Mouse (Mus musculus): ENCODE measurements around the gene Hist3h2ba. TPM values are rescaled to one million over a fixed set of nuclear protein-coding genes. Genes with fewer than 3 reads are reported as not detected.

The Hist3h2ba gene
- 249 and 250 TPM in 2 replicates for polyA plus RNA-seq (2015; fragmentation: Nextera tagmentation; extraction: Ambion mirVana)

- Histone ChIP-seq H3K4me1 (ENCODE audit: control insufficient read depth, insufficient read depth, low read depth, low read length) (peaks cover 20% of the 10 kb centered on the region), H3K4me2 (ENCODE audit: low read length) (peak within 1 kb of the TSS; percentile 68), H3K27me3 (replicated peaks; ENCODE audit: control insufficient read depth, insufficient read depth, low read length) (no peaks in the 10 kb centered on the region), H3K36me3 (ENCODE audit: control insufficient read depth, insufficient read depth, low read length) (no peaks in the 10 kb centered on the region), H3K27ac (ENCODE audit: low read depth, low read length) (peak within 1 kb of the TSS; percentile 96), H3K9ac (ENCODE audit: low read depth, low read length) (peak within 1 kb of the TSS; percentile 80), H3K9me3 (ENCODE audit: control insufficient read depth, low read length) (no peaks in the 10 kb centered on the region), H3K4me3 (ENCODE audit: low read length) (peak within 1 kb of the TSS; percentile 57)
- ATAC-seq = peak; percentile 93
- 0% methylated on average over 45 of the region's 48 CpGs for WGBS
Observed at GRCm38 (mm10) chr11:58948542-58949479, at the start of gene Hist3h2ba. Hist3h2ba (plus strand) TSS chr11:58948920.

DNA sequence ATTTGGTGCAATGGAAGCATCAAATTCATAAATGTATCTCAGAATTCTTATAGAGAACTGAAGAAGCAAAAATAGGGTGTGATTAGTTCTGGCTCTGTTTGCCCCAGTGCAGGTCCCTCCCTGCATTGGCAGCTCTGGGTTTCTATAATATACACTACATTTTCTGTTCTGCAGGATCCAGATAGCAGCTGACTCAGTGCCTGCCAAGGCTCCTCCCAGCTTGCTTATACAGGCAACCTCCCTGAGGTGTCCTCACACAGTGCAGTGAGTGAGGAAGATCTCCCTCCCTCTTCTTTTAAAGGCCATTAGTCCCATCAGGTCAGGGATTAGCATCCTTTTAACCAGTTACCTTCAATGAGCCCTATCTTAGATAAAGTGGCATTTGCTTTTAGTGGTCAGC is 47.6 kb upstream of the Hist3h2ba start:
- no peak for ATAC-seq
- no peak overlapping the region for H3K27ac ChIP-seq (ENCODE audit: low read depth, low read length)
- no peak overlapping the region for H3K4me2 ChIP-seq (ENCODE audit: low read length)
- peaks cover 9% of the 10 kb centered on the region for H3K4me1 ChIP-seq (ENCODE audit: control insufficient read depth, insufficient read depth, low read depth, low read length)
- no peak overlapping the region for H3K9ac ChIP-seq (ENCODE audit: low read depth, low read length)
- H3K4me3 ChIP-seq (ENCODE audit: low read length) = no peak overlapping the region
- peaks cover 9% of the 10 kb centered on the region for H3K36me3 ChIP-seq (ENCODE audit: control insufficient read depth, insufficient read depth, low read length)
- H3K27me3 ChIP-seq (replicated peaks; ENCODE audit: control insufficient read depth, insufficient read depth, low read length) = no peaks in the 10 kb centered on the region
- H3K9me3 ChIP-seq (ENCODE audit: control insufficient read depth, low read length) = no peaks in the 10 kb centered on the region

DNA sequence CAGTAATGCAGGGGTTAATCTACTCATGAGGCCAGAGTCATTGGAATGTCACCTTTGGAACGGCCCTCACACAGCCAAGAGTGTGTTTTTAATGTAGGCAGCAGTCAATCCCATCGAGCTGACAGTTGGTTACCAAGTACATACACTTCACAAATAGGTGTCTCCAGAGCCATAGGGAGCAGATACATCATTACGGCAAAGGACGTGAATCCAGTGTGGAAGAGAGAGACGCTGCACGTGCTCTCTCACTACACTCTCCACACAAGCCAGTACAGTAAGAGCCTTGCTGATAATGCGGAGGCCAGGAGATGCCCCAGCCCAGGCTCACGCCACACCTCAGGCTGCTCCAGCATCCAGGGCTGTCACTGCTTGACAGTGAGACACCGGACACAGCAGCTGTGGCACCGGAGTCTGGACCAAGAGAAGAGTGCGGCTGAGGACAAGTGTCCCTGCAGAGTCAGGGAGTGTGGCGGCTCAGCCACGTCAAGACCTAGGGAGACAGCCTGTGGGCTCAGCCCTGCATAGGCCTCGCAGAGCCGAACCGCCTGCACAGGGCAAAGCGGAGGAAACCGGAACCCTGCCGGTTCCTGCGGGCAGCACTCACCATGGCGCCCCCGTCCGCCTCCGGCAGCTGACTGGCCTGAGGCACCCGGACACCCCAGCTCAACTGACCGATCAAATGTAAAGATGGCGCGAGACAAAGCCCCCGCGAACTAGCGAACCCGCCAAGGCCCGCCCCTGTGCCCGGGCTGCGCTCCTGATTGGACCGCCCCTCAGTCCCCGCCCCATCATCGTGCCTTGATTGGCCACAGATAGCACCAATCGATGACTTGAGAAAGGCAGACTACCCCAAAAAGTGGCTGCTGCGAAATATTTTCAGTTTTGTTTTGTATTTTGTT is 45.0 kb upstream of the Hist3h2ba start, which contains the start of gene Zfp39:
TSS of gene Zfp39 (minus strand) at position 715 of the 899 bp plus-strand sequence.
- Histone ChIP-seq H3K4me2 (ENCODE audit: low read length) (peak within 1 kb of the TSS; percentile 87), H3K9ac (ENCODE audit: low read depth, low read length) (peak within 1 kb of the TSS; percentile 87), H3K27ac (ENCODE audit: low read depth, low read length) (peak within 1 kb of the TSS; percentile 91), H3K9me3 (ENCODE audit: control insufficient read depth, low read length) (no peaks in the 10 kb centered on the region), H3K27me3 (replicated peaks; ENCODE audit: control insufficient read depth, insufficient read depth, low read length) (no peaks in the 10 kb centered on the region), H3K4me1 (ENCODE audit: control insufficient read depth, insufficient read depth, low read depth, low read length) (peaks cover 9% of the 10 kb centered on the region), H3K4me3 (ENCODE audit: low read length) (peak within 1 kb of the TSS; percentile 79), H3K36me3 (ENCODE audit: control insufficient read depth, insufficient read depth, low read length) (peaks cover 6% of the 10 kb centered on the region; the same call in 1 of the 2 replicates)
- WGBS = under 1% methylated on average over 39 of the region's 40 CpGs
- ATAC-seq = peak; percentile 99

GRCm38 (mm10) chr11:58904410-58904718 is 44.4 kb upstream of the Hist3h2ba start:
- 2% methylated on average over 8 of the region's 8 CpGs for WGBS
- Histone ChIP-seq H3K9me3 (ENCODE audit: control insufficient read depth, low read length) (no peaks in the 10 kb centered on the region), H3K4me3 (ENCODE audit: low read length) (peak overlapping the region; percentile 79), H3K27me3 (replicated peaks; ENCODE audit: control insufficient read depth, insufficient read depth, low read length) (no peaks in the 10 kb centered on the region), H3K27ac (ENCODE audit: low read depth, low read length) (peak overlapping the region; percentile 10; the same call in 1 of the 2 replicates), H3K4me1 (ENCODE audit: control insufficient read depth, insufficient read depth, low read depth, low read length) (peaks cover 9% of the 10 kb centered on the region), H3K4me2 (ENCODE audit: low read length) (peak overlapping the region; percentile 87), H3K36me3 (ENCODE audit: control insufficient read depth, insufficient read depth, low read length) (peaks cover 6% of the 10 kb centered on the region; the same call in 1 of the 2 replicates), H3K9ac (ENCODE audit: low read depth, low read length) (peak overlapping the region; percentile 42)
- ATAC-seq = peak; percentile 21

- H3K27me3 ChIP-seq (replicated peaks; ENCODE audit: control insufficient read depth, insufficient read depth, low read length) = no peaks in the 10 kb centered on the region
- H3K36me3 ChIP-seq (ENCODE audit: control insufficient read depth, insufficient read depth, low read length) = peaks cover 6% of the 10 kb centered on the region; the same call in 1 of the 2 replicates
- no peaks in the 10 kb centered on the region for H3K9me3 ChIP-seq (ENCODE audit: control insufficient read depth, low read length)
- H3K4me3 ChIP-seq (ENCODE audit: low read length) = no peak overlapping the region
- no peak overlapping the region for H3K27ac ChIP-seq (ENCODE audit: low read depth, low read length)
- H3K9ac ChIP-seq (ENCODE audit: low read depth, low read length) = no peak overlapping the region
- H3K4me2 ChIP-seq (ENCODE audit: low read length) = peak overlapping the region; percentile 87
- ATAC-seq = no peak
- 52% methylated on average over 6 of the region's 6 CpGs for WGBS
- H3K4me1 ChIP-seq (ENCODE audit: control insufficient read depth, insufficient read depth, low read depth, low read length) = peaks cover 9% of the 10 kb centered on the region
Observed at GRCm38 (mm10) chr11:58904838-58905237, 43.9 kb upstream of the Hist3h2ba start.

GRCm38 (mm10) chr11:58913776-58914175 is 34.9 kb upstream of the Hist3h2ba start:
- no peak overlapping the region for H3K9ac ChIP-seq (ENCODE audit: low read depth, low read length)
- ATAC-seq = no peak

DNA sequence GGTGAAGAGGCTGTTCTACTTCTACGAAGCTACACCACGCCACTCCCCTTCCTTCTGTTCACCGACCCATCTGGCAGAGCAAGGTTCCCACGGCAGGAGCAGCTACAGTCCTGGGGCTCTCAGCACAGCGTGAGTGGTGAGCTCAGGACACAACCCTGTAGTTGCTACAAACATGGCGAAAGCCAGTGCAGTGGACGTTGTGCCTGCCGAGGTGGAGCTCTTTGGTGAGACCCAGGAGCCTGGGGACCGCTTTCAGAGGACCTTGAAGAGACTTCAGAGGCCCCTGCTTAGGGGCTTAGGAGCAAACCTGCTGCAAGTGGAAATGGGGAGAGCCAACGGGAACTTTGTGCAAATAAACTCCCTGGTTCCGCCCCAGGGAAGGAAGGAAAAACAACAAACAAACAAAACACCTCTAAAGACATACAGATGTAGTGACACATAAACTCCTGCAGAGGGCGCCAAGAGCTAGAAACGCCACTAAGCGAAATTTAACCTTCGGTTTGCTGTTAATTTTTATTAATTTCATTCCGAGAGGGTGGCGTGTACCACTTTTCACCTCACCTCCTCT is 34.2 kb upstream of the Hist3h2ba start:
- H3K27ac ChIP-seq (ENCODE audit: low read depth, low read length) = peak overlapping the region; percentile 24; the same call in 1 of the 2 replicates
- H3K9me3 ChIP-seq (ENCODE audit: control insufficient read depth, low read length) = no peaks in the 10 kb centered on the region
- H3K4me2 ChIP-seq (ENCODE audit: low read length) = peak overlapping the region; percentile 66
- ATAC-seq = 0 out of 2 replicates have a peak, but pooled peaks have one; percentile 50
- H3K36me3 ChIP-seq (ENCODE audit: control insufficient read depth, insufficient read depth, low read length) = no peaks in the 10 kb centered on the region
- H3K9ac ChIP-seq (ENCODE audit: low read depth, low read length) = peak overlapping the region; percentile 54; the same call in 1 of the 2 replicates
- no peaks in the 10 kb centered on the region for H3K27me3 ChIP-seq (replicated peaks; ENCODE audit: control insufficient read depth, insufficient read depth, low read length)
- 10% methylated on average over 17 of the region's 17 CpGs for WGBS
- peak overlapping the region; percentile 35 for H3K4me3 ChIP-seq (ENCODE audit: low read length)
- peaks cover 6% of the 10 kb centered on the region for H3K4me1 ChIP-seq (ENCODE audit: control insufficient read depth, insufficient read depth, low read depth, low read length)

More at GRCm38 (mm10) chr11:58913776-58914175, 34.9 kb upstream of the Hist3h2ba start:
- Histone ChIP-seq H3K27ac (ENCODE audit: low read depth, low read length) (no peak overlapping the region), H3K9me3 (ENCODE audit: control insufficient read depth, low read length) (no peaks in the 10 kb centered on the region), H3K4me1 (ENCODE audit: control insufficient read depth, insufficient read depth, low read depth, low read length) (peaks cover 6% of the 10 kb centered on the region), H3K27me3 (replicated peaks; ENCODE audit: control insufficient read depth, insufficient read depth, low read length) (no peaks in the 10 kb centered on the region), H3K36me3 (ENCODE audit: control insufficient read depth, insufficient read depth, low read length) (no peaks in the 10 kb centered on the region), H3K4me2 (ENCODE audit: low read length) (no peak overlapping the region), H3K4me3 (ENCODE audit: low read length) (no peak overlapping the region)
- WGBS = 92% methylated on average over 1 of the region's 1 CpGs

- ATAC-seq = no peak
- H3K9ac ChIP-seq (ENCODE audit: low read depth, low read length) = no peak overlapping the region
- H3K4me3 ChIP-seq (ENCODE audit: low read length) = no peak overlapping the region
- H3K4me1 ChIP-seq (ENCODE audit: control insufficient read depth, insufficient read depth, low read depth, low read length) = peaks cover 6% of the 10 kb centered on the region
- H3K36me3 ChIP-seq (ENCODE audit: control insufficient read depth, insufficient read depth, low read length) = no peaks in the 10 kb centered on the region
- H3K27ac ChIP-seq (ENCODE audit: low read depth, low read length) = no peak overlapping the region
- no peak overlapping the region for H3K4me2 ChIP-seq (ENCODE audit: low read length)
- H3K27me3 ChIP-seq (replicated peaks; ENCODE audit: control insufficient read depth, insufficient read depth, low read length) = no peaks in the 10 kb centered on the region
- 52% methylated on average over 14 of the region's 14 CpGs for WGBS
- H3K9me3 ChIP-seq (ENCODE audit: control insufficient read depth, low read length) = no peaks in the 10 kb centered on the region
Observed at GRCm38 (mm10) chr11:58916879-58917744, 31.6 kb upstream of the Hist3h2ba start.
